8 mouse cellular contexts compared by ENCODE assay signal in genomic region chr12:69158765-69159577, GRCm38 (mm10). TPM values are rescaled to one million over a fixed set of nuclear protein-coding genes. Genes with fewer than 3 reads are reported as not detected.
DNase-seq lines count a peak whose midpoint lies in the region; ATAC-seq lines count a peak whose summit lies in the region.

TSS of gene Rps29 (minus strand) at chr12:69159186.

- DNase-seq in adipocyte (ENCODE audit: low spot score): peak; percentile 100
- DNase-seq in embryo, embryonic 10 days (ENCODE audit: low spot score): peak; percentile 100
- peak; percentile 93 for DNase-seq in gastrocnemius, postnatal 10 days
- DNase-seq in induced T-regulatory cell, adult 2 months (ENCODE audit: low read depth): peak; percentile 100
- DNase-seq in left cerebral cortex, adult 9 months (ENCODE audit: low spot score in 2 of 2): peak; percentile 97 to 99
- DNase-seq in right cerebral cortex, postnatal 14 days: peak; percentile 96
- DNase-seq in urinary bladder, postnatal 36 days (ENCODE audit: low spot score in 2 of 2): peak; percentile 93 to 97

- ATAC-seq in megakaryocyte progenitor cell, adult 5-6 weeks (replicated peaks; ENCODE audit: poor library complexity): peak; percentile 88

RNA-seq across cellular contexts. Expression of gene Rps29, which starts in this region (rescaled TPM):
- 1,000 to 10,000 TPM; 1,302 to 1,393 TPM for total RNA-seq in gastrocnemius, postnatal 10 days (2021)
- 2,352 and 2,382 TPM in 2 replicates for total RNA-seq in megakaryocyte progenitor cell, adult 5-6 weeks (2015)
- 2,189 and 3,108 TPM in 2 replicates for total RNA-seq in megakaryocyte progenitor cell, adult 5-6 weeks (2017)

Comparison
In these comparisons a context has a peak if more than half of its experiments do, and no peak if none do; other contexts are left out.
1. Peak in every context shown above with its lines: DNase-seq and ATAC-seq.